Mouse (Mus musculus) embryo, embryonic 11.5 days (tissue): Measurements from ENCODE around the gene Slc43a2.

Experiments
- DNase-seq: peaks from one replicate; pipeline ENCODE4 v3.0.0-alpha.2; 2012; ENCODE audit warnings: low read depth, low spot score

The Slc43a2 gene

DNA sequence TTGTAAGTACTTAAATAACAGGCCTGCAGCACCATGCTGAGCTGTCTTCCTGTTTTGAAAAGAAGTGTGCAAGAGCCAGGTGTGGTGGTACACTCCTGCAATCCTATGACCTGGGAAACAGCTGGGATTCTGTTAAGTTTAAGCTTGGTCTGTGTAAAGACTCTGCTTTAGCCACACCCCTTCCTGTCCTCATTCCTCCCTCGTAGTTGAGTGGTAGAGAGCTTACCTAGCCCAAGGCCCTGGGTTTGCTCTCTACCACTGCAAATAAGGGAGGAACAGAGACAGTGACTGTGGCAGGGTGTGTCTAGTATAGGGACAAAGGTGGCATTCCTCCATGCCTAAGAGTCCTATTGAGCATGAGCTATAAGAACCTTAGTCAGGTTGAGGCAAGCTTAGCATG is 73.8 kb downstream of the Slc43a2 start:
- DNase-seq = no peak

DNA sequence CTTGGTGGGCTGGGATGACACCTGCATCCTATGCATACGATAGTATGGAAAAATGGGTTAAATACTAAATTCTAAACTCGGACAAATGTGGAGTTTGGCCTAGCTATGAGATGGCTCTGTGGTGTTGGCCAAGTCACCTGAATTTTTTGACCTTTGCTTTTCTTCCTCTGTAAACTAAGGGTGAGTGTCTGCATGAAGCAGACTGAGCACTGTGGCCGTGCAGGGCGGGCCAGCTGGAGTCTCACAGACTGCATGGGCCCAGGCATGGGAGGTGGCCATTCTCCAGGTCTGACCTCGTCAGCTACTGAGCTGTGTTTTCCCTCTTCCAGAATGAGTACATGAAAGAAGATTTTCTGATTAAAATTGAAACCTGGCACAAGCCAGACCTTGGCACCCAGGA is 77.3 kb downstream of the Slc43a2 start:
- DNase-seq = no peak

DNA sequence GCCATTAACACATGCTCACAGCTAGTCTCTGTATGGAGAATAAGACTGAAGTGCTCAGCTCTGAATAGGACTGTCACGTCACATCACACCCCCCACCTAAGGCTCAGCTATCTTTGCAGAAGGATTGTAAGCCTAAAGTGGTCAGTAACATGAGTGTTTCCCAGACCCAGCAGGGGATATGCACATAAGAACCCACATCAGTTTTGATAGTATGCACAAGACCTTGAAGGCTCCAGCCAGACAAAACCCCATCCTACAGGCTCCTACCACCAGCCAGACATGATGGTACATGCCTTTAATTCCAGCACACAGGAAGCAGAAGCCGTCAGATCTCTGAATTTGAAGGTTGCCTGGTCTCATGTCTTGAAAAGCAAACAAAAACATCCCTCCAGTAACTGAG is 78.5 kb downstream of the Slc43a2 start:
- no peak for DNase-seq

DNA sequence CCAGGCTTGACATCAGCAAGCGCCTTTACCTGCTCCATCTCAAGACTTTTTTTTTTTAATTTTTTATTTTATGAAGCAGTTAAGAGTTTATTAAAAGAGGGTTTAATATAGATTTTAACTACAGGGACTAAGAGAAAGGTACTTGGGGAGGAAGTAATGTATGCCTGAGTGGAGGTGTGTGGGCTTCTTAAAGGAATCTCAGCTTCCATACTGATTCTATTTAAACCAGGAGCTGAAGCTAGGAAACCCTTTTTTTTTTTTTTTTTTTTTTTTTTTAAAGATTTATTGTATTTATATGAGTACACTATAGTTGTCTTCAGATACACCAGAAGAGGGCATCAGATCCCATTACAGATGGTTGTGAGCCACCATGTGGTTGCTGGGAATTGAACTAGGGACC is 83.3 kb downstream of the Slc43a2 start:
- DNase-seq = no peak

DNA sequence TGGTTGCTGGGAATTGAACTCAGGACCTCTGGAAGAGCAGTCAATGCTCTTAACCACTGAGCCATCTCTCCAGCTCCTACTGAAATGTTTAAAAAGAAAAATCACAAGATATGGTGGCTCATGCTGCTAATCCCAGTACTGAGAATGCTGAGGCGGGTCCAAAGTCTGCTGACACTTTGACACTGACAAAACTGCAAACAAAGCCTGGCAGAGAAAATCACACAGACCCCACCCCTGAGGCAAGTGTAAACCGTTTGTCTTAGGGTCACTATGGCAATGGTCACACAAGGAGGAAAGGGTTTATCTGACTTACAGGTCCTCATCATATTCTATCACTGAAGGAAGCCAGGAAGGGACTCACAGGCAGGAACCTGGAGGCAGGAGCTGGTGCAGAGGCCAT is 84.1 kb downstream of the Slc43a2 start:
- no peak for DNase-seq

DNA sequence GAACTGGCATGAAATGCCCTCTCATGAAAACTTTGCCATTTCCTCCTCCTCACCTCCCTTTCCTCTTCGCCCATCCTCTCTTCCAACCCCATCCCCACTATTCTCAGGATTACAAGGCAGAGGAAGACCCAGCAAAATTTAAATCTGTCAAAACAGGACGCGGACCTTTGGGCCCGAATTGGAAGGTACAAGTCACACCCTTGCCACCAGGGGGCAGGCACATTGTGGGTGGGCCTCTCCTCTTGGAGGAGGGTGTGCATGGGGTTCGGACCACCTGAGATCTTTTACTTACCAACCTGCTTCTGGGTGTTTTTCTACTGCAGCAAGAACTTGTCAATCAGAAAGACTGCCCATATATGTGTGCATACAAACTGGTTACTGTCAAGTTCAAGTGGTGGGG is 87.6 kb downstream of the Slc43a2 start:
- DNase-seq = no peak

DNA sequence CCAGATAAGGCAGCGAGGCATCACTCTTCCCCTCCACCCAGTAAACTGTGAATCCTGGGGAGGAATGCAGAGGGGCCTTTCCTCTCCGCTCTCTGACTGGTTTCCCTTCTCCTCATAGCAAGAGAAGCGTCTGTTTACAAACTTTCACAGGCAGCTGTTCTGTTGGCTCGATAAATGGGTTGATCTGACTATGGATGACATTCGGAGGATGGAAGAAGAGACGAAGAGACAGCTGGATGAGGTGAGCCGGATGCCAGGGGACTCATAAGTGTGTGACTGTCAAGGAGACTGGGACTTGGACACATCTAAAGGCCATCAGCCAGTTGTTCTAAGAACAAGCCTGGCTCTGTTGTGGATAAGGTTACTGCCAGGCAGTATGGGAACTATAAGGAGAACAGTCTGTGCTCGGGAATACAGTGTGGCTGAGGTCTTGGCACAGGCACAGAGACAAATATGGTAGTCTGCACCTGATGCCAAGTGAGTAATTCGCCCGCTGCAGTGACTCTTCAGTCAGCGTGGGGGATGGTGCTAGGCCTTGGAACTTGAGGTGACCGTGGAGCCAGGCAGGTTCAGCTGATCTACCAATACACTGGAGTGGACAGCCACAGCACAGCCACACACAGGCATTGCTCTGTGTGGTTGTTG is 88.8 kb downstream of the Slc43a2 start:
- no peak for DNase-seq

DNA sequence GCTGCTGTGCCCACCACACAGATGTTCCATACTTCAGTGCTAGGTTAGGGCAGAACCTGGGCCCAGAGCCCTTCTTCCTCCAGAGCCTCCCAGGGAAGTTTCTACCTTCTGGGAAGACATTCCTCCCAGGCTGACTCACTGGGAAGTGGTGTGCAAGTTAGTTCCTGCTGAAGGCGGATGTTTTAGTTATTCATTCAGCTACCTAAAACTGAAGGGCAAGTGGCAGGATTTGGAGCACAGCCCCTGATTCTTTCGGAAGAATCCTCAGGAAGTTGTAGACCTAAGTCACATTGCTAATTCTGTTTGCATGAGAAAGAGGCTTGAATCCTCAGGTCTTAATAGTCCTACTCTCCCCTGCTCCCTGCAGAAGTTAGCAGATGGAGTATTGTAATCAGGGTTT is 89.9 kb downstream of the Slc43a2 start:
- DNase-seq = no peak

DNA sequence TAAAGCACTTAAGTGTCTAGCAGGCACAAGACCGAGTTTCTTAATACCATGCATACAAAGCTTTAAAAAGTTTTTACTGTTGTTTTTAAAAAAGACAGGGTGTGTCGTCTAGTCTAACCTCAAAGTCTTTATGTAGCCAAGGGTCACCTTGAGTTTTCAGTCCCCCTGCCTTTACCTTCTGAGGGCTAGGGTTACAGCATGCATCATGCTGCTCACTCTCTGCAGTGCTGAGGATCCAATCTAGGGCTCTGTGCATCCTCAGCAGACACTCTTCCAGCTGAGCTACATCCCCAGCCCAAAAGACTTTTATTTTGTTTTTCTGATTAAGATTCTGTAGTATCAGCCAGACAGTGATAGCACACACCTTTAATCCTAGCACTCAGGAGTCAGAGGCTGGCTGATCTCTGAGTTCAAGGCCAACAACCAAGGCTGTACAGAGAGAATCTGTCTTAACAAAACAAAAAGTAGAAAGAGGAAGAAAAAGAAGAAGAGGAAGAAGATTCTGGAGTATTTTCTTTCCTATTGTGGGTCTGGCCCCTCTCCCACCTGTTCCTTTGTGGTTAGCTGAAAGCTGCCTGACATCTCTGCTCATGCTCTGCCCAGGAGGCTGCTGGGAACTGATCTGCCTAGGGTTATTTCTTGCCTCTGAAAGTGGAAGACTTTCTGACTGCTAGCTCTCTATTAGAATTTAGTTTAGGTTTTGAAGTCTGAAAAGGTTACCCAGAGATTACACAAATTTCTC is 91.3 kb downstream of the Slc43a2 start:
- DNase-seq = no peak

DNA sequence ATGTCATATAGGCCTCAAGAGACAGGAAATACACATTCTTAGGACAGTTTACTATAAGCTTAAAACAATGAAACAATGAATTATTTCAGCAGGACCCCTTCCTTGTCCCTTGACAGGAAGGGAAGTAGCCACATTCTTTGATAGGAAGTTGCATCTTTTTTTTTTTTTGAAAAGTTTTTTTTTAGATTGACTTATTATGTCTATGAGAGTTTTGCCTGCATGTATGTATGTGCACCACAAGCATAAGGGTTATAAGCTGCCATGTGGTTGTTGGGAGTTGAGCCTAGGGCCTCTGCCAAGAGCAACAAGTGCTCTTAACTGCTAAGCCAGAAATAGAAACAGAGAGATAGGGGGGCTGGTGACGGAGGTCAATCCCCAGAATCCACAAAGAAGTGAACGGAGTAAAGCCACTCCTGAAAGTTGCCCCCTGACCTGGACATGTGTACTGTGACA is 92.6 kb downstream of the Slc43a2 start:
- DNase-seq = no peak

DNA sequence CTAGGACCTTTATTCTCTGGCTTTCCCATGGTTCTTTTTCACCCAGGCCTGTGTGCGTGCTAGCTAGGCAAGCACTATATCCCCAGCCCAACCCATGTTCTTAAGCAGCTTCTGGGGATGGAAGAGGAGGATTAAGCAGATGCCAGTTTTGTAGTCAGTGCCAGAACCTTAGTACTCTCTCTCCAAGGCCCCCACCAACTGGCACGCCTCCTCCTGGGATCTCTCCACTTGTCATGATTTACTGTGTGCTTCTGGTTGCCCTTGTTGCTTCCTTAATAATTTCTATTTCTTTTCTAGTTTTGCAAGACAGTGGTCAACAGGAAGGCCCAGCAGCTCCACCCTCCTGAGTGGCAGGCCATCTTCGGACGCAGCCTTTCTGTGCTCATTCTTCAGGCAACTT is 94.3 kb downstream of the Slc43a2 start:
- DNase-seq = no peak
